Mouse (Mus musculus): ENCODE results near the gene B3gntl1.

GRCm38 (mm10) chr11:121651556-121651955 is 21.4 kb downstream of the B3gntl1 start:
- no peak for TF ChIP-seq CTCF (IDR thresholded peaks at IDR 0.05; ENCODE audit: low read depth, low read length)
- no peak for TF ChIP-seq POLR2A (IDR thresholded peaks at IDR 0.05; ENCODE audit: insufficient read depth, low read length)

Data from ES-Bruce4 (cell line).